Mouse (Mus musculus): ENCODE data around the gene Ksr1. TPM values are rescaled to one million over a fixed set of nuclear protein-coding genes. Genes with fewer than 3 reads are reported as not detected.

Ksr1 gene
- total and polyA plus RNA-seq, 2 experiments from 2014 or later = 1.9 to 51.3 TPM

- Histone ChIP-seq H3K27ac (no peak overlapping the region), H3K4me3 (ENCODE audit: low read length) (no peak overlapping the region), H3K4me1 (ENCODE audit: insufficient read depth, low read length) (peaks cover 4% of the 10 kb centered on the region; the same call in 1 of the 2 replicates), H3K9ac (replicated peaks; ENCODE audit: low read length) (no peak overlapping the region), H3K36me3 (ENCODE audit: insufficient read depth, low read length) (no peaks in the 10 kb centered on the region), H3K4me2 (ENCODE audit: low read depth, low read length) (no peak overlapping the region), H3K9me3 (ENCODE audit: low read length) (no peaks in the 10 kb centered on the region), H3K27me3 (ENCODE audit: insufficient read depth, low read length) (no peaks in the 10 kb centered on the region)
- no peak for ATAC-seq
- no peak for TF ChIP-seq CTCF (IDR thresholded peaks at IDR 0.05; ENCODE audit: low read depth)
- no peak for DNase-seq (ENCODE audit: low spot score)
- 85% methylated on average over 8 of the region's 8 CpGs for WGBS
Measured at GRCm38 (mm10) chr11:78971096-78971495, 175.1 kb downstream of the Ksr1 start.

DNA sequence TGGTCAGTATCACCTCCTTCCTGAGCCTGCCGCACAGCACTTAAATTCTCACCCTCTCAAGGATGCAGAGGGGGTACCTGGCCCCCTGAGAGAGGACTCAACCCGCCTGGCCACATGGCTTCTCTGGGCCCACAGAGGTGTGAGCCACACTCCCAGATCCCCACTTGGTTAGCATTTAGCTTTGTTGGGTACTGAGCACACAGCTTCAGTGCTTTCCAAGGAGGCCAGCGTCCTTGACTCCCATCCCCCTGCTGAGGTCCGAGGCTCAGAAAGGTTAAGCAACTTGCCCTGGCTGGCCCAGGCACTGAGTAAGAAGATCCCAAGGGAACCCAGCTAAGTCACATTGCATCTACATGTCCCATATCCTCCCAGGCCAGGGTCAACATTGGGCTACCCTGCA is 178.1 kb downstream of the Ksr1 start:
- Histone ChIP-seq H3K9me3 (ENCODE audit: low read length) (no peaks in the 10 kb centered on the region), H3K36me3 (ENCODE audit: insufficient read depth, low read length) (no peaks in the 10 kb centered on the region), H3K27me3 (ENCODE audit: insufficient read depth, low read length) (no peaks in the 10 kb centered on the region), H3K4me2 (ENCODE audit: low read depth, low read length) (no peak overlapping the region), H3K9ac (replicated peaks; ENCODE audit: low read length) (no peak overlapping the region), H3K4me3 (ENCODE audit: low read length) (no peak overlapping the region), H3K27ac (no peak overlapping the region), H3K4me1 (ENCODE audit: insufficient read depth, low read length) (peaks cover 2% of the 10 kb centered on the region; the same call in 1 of the 2 replicates)
- no peak for ATAC-seq
- no peak for DNase-seq (ENCODE audit: low spot score)
- WGBS = 92% methylated on average over 4 of the region's 4 CpGs
- no peak for TF ChIP-seq CTCF (IDR thresholded peaks at IDR 0.05; ENCODE audit: low read depth)

- Histone ChIP-seq H3K9ac (replicated peaks; ENCODE audit: low read length) (no peak overlapping the region), H3K36me3 (ENCODE audit: insufficient read depth, low read length) (no peaks in the 10 kb centered on the region), H3K27ac (no peak overlapping the region), H3K9me3 (ENCODE audit: low read length) (no peaks in the 10 kb centered on the region), H3K27me3 (ENCODE audit: insufficient read depth, low read length) (no peaks in the 10 kb centered on the region), H3K4me1 (ENCODE audit: insufficient read depth, low read length) (no peaks in the 10 kb centered on the region), H3K4me2 (ENCODE audit: low read depth, low read length) (no peak overlapping the region), H3K4me3 (ENCODE audit: low read length) (no peak overlapping the region)
- TF ChIP-seq CTCF (IDR thresholded peaks at IDR 0.05; ENCODE audit: low read depth) = peak; percentile 74
- WGBS = 30% methylated on average over 4 of the region's 4 CpGs
- ATAC-seq (no peak), DNase-seq (ENCODE audit: low spot score) (peak; percentile 74)
Measured at GRCm38 (mm10) chr11:78967371-78967770, 178.8 kb downstream of the Ksr1 start.

Other genes with a start within 250 kb of the Ksr1 start
- 0.21 and 0.36 TPM in 2 replicates for gene Nos2, start 225.6 kb downstream of the Ksr1 start, total RNA-seq (2014; rRNA removed)
- 0.41 and 0.52 TPM in 2 replicates for gene Nos2, start 225.6 kb downstream of the Ksr1 start, polyA plus RNA-seq (2015; fragmentation: Nextera tagmentation; extraction: Ambion mirVana)
- gene Lgals9, start 161.5 kb downstream of the Ksr1 start, total RNA-seq (2014; rRNA removed) = 19.0 and 21.8 TPM in 2 replicates
- gene Lgals9, start 161.5 kb downstream of the Ksr1 start, polyA plus RNA-seq (2015; fragmentation: Nextera tagmentation; extraction: Ambion mirVana) = 23.3 and 24.0 TPM in 2 replicates
- 202 and 216 TPM in 2 replicates for gene Wsb1, start 108.3 kb upstream of the Ksr1 start, total RNA-seq (2014; rRNA removed)
- gene Wsb1, start 108.3 kb upstream of the Ksr1 start, polyA plus RNA-seq (2015; fragmentation: Nextera tagmentation; extraction: Ambion mirVana) = 202 and 245 TPM in 2 replicates
- not detected in 2 replicates for gene Gm9964, start 150.5 kb upstream of the Ksr1 start, total RNA-seq (2014; rRNA removed)
- gene Gm9964, start 150.5 kb upstream of the Ksr1 start, polyA plus RNA-seq (2015; fragmentation: Nextera tagmentation; extraction: Ambion mirVana) = not detected in 2 replicates
- gene Nf1, start 193.3 kb upstream of the Ksr1 start, total RNA-seq (2014; rRNA removed) = 68.4 and 73.6 TPM in 2 replicates
- 7.3 and 8.7 TPM in 2 replicates for gene Nf1, start 193.3 kb upstream of the Ksr1 start, polyA plus RNA-seq (2015; fragmentation: Nextera tagmentation; extraction: Ambion mirVana)

All from hindbrain, postnatal 0 days (tissue).